Mouse (Mus musculus) fibroblast of lung, adult 2 months (primary cell): ENCODE results near the gene Vmn2r46.
"Not testable (repeated sequence)": the region's sequence is repeated elsewhere in the genome, so short reads cannot be mapped to it uniquely, and the experiment has no call there.

Experiments
- DNase-seq: peaks from one replicate; pipeline ENCODE4 v3.0.0-alpha.2; 2011; ENCODE audit warnings: low read depth

The Vmn2r46 gene

GRCm38 (mm10) chr7:9770471-9770870 is at the start of gene Vmn2r46:
Gene Vmn2r46, minus strand, starts transcription at chr7:9770571.
- not testable (repeated sequence) for DNase-seq
